Mouse (Mus musculus) bone marrow macrophage, adult 2 months (primary cell): ENCODE measurements around the gene Prr14.
"Not testable (repeated sequence)": the region's sequence is repeated elsewhere in the genome, so short reads cannot be mapped to it uniquely, and the experiment has no call there.

Experiments
- CTCF ChIP-seq: IDR thresholded peaks from 2 replicates; pipeline ENCODE4 v1.5.1; 2012; ENCODE audit warnings: low read depth, mild to moderate bottlenecking, low read length, moderate library complexity
- POLR2A ChIP-seq: IDR thresholded peaks from 2 replicates; pipeline ENCODE4 v1.6.1; 2012; ENCODE audit warnings: mild to moderate bottlenecking, low read depth, low read length, borderline replicate concordance

DNA sequence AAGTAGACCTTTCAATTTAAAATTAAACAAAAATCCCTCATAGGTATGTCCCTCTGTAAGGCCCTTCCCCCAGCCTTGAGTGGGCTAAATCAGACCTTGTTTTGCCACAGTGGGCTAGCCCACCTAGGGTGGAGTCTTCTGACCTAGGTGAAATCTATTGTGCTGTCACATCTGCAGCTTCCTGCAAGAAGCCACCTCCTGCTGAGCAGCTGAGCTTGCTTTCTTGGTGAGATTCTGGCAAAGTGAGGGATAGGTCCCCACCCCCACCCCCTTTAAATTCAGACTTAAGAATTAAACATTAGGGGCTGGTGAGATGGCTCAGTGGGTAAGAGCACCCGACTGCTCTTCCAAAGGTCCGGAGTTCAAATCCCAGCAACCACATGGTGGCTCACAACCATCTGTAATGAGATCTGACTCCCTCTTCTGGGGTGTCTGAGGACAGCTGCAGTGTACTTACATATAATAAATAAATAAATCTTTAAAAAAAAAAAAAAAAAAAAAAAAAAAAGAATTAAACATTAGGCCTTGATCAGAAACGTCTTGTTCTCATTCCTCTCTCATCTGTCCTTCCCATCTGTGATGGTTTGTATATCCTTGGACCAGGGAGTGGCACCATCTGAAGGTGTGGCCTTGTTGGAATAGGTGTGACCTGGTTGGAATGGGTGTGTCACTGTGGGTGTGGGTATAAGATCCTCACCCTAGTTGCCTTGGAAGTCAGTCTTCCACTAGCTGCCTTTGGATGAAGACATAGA, 864 bp upstream of the Prr14 start:
- not testable (repeated sequence) for TF ChIP-seq POLR2A, CTCF
